Mouse (Mus musculus): Measurements from ENCODE around the gene Sipa1l1. TPM values are rescaled to one million over a fixed set of nuclear protein-coding genes. Genes with fewer than 3 reads are reported as not detected.

Sipa1l1 gene
- polyA plus RNA-seq, 1 experiment = 38.0 TPM

DNA sequence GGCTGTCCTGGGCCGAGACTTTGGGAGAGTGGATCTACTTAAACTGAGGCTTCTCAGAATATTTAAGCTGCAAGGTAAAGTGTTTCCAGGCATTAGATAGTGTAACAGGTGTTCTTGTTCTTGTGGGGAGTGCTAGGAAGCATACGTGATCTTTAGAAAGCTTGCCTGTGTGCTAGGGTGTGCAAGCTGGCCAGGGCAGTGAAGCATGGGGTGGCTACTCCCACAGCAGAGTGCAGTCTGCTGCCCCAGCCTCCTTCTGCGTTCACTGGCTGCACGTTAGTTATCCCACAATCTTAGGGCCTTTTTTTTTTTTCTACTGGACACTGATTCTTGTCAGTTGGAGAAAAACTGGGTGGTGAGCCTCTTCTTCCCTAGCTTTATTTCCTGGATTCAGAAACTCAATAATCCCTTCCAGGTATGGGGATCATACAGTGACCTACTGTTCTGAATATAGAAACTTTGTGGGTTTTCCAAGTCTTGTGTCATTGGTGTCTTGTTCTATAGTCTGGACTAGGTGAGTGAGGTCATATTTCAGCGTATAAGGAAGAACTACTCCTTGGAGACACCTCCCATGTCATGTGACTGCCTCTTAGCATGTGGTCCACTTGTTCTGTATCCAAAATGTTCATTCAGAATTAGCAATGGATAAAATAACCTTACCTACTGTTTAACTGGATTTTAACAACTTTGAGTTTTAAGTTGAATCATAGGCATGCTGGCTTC, 51.4 kb downstream of the Sipa1l1 start:
- Histone ChIP-seq H3K4me3 (ENCODE audit: insufficient read depth, low read length) (no peak overlapping the region), H3K27ac (ENCODE audit: insufficient read depth, low read length) (no peak overlapping the region), H3K4me1 (ENCODE audit: control insufficient read depth, insufficient read depth, low read length) (peaks cover 2% of the 10 kb centered on the region; the same call in 1 of the 2 replicates)
- no peak for TF ChIP-seq CTCF (IDR thresholded peaks at IDR 0.05; ENCODE audit: borderline replicate concordance, insufficient read depth, low read length)
- TF ChIP-seq POLR2A (IDR thresholded peaks at IDR 0.05; ENCODE audit: low read depth, low read length) = no peak

- TF ChIP-seq POLR2A (IDR thresholded peaks at IDR 0.05; ENCODE audit: low read depth, low read length) (no peak), CTCF (IDR thresholded peaks at IDR 0.05; ENCODE audit: borderline replicate concordance, insufficient read depth, low read length) (no peak)
- H3K4me1 ChIP-seq (ENCODE audit: control insufficient read depth, insufficient read depth, low read length) = peaks cover 15% of the 10 kb centered on the region
- no peak overlapping the region for H3K27ac ChIP-seq (ENCODE audit: insufficient read depth, low read length)
- no peak overlapping the region for H3K4me3 ChIP-seq (ENCODE audit: insufficient read depth, low read length)
Measured at GRCm38 (mm10) chr12:82223126-82223815, 54.2 kb downstream of the Sipa1l1 start.

- no peak overlapping the region for H3K4me3 ChIP-seq (ENCODE audit: insufficient read depth, low read length)
- peaks cover 20% of the 10 kb centered on the region for H3K4me1 ChIP-seq (ENCODE audit: control insufficient read depth, insufficient read depth, low read length)
- TF ChIP-seq POLR2A (IDR thresholded peaks at IDR 0.05; ENCODE audit: low read depth, low read length) = no peak
- TF ChIP-seq CTCF (IDR thresholded peaks at IDR 0.05; ENCODE audit: borderline replicate concordance, insufficient read depth, low read length) = no peak
- H3K27ac ChIP-seq (ENCODE audit: insufficient read depth, low read length) = no peak overlapping the region
Measured at GRCm38 (mm10) chr12:82224848-82225247, 55.7 kb downstream of the Sipa1l1 start.

DNA sequence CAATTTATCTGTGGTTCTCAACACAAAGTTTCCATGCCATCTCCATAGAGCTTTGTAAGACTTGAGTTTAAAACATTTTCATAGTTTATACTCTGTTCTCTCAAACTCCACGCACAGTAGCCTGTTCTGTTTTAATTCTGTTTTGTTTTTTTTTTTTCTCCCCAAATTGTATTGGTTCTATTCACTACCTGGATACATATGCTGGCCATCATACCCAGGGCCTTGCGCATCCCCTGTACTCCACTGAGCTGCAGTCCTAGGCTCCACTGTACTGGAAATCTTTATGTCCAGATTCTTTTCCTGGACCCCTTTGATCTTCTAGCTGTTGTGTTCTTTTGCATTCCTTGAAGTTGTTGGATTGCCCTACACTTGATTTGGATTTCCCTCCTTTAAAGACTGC, 56.2 kb downstream of the Sipa1l1 start:
- no peak for TF ChIP-seq POLR2A (IDR thresholded peaks at IDR 0.05; ENCODE audit: low read depth, low read length)
- no peak for TF ChIP-seq CTCF (IDR thresholded peaks at IDR 0.05; ENCODE audit: borderline replicate concordance, insufficient read depth, low read length)
- peaks cover 21% of the 10 kb centered on the region for H3K4me1 ChIP-seq (ENCODE audit: control insufficient read depth, insufficient read depth, low read length)
- H3K27ac ChIP-seq (ENCODE audit: insufficient read depth, low read length) = no peak overlapping the region
- no peak overlapping the region for H3K4me3 ChIP-seq (ENCODE audit: insufficient read depth, low read length)

DNA sequence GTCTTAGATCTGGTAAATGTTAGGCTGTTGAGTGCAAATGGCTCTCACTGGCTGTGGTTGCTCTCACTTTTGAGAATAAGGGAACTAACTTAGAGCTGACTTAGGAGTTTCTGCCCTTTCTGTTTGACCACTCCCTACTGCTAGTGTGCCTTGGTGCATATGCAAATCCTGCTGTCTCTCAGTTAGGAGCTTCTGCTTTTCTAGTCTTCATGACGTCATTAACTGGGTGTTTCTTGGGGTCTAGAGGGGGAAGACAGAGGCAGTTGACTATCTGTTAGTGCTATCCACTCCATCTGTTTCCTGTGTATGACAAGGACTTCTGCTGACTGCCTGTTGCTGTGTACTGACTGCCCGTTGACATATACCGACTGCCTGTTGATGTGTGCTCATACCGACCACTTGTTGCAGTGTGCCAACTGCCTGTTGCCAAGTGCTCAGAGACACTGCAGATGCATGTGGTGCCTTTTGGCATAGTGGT, 56.7 kb downstream of the Sipa1l1 start:
- no peak overlapping the region for H3K4me3 ChIP-seq (ENCODE audit: insufficient read depth, low read length)
- no peak overlapping the region for H3K27ac ChIP-seq (ENCODE audit: insufficient read depth, low read length)
- H3K4me1 ChIP-seq (ENCODE audit: control insufficient read depth, insufficient read depth, low read length) = peaks cover 24% of the 10 kb centered on the region
- TF ChIP-seq CTCF (IDR thresholded peaks at IDR 0.05; ENCODE audit: borderline replicate concordance, insufficient read depth, low read length) (no peak), POLR2A (IDR thresholded peaks at IDR 0.05; ENCODE audit: low read depth, low read length) (no peak)

DNA sequence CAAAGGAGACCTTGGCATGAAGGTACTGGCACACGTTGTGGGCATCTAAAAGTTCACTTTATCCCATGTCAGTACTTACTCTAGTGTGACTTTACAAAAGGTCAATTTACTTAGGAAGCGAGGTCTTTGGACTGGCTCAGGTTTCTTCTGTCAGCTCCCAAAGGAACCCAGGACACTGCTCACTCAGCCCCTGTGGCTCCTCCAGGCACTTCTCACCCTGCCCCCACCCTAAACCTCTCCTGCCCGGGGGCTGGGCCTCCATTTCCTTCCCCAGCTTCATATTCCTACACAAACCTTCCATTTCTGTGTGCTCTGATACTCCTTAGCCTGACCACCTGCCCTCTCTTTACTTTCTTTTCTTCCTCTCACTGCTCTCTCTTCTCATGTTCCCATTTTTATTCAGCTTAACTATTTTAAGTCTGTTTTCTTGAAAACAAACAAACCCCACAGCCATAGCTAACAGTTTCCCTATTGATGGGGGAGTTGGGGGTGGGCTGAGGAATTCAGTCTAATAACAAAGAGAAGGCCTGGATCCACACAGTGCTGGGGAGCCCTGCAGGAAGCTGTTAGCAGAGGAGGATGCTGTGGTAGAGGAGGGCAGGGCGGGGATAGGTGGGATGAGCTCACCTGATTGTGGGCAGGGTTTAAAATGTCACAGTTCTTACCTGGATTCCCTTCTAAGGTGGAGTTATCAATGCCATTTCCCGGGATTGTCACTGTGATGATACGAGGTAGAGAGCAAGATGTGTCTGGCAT, 57.4 kb downstream of the Sipa1l1 start:
- Histone ChIP-seq H3K4me3 (ENCODE audit: insufficient read depth, low read length) (no peak overlapping the region), H3K27ac (ENCODE audit: insufficient read depth, low read length) (no peak overlapping the region), H3K4me1 (ENCODE audit: control insufficient read depth, insufficient read depth, low read length) (peaks cover 28% of the 10 kb centered on the region)
- TF ChIP-seq POLR2A (IDR thresholded peaks at IDR 0.05; ENCODE audit: low read depth, low read length) = no peak
- no peak for TF ChIP-seq CTCF (IDR thresholded peaks at IDR 0.05; ENCODE audit: borderline replicate concordance, insufficient read depth, low read length)

DNA sequence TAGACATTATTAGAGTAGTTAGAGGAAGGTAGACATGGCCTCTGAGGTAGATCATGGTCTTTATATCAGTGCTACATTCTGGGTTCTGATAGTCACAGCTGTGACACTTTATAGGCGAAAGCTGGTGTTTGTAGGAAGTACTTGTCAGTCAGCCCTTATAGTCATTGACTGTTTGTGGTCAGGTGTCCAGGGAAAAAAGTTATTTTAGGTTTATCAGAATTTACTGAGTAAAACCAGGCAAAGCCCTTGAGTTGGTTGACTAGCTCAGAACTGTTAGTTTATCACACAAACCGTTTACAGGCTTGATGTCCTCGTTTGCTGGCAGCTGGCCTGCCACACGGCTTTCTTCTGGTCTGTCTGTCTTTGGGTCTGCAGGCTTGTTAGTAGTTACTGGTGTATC, 61.0 kb downstream of the Sipa1l1 start:
- no peak overlapping the region for H3K27ac ChIP-seq (ENCODE audit: insufficient read depth, low read length)
- H3K4me3 ChIP-seq (ENCODE audit: insufficient read depth, low read length) = no peak overlapping the region
- no peak for TF ChIP-seq POLR2A (IDR thresholded peaks at IDR 0.05; ENCODE audit: low read depth, low read length)
- TF ChIP-seq CTCF (IDR thresholded peaks at IDR 0.05; ENCODE audit: borderline replicate concordance, insufficient read depth, low read length) = no peak
- H3K4me1 ChIP-seq (ENCODE audit: control insufficient read depth, insufficient read depth, low read length) = peaks cover 31% of the 10 kb centered on the region

GRCm38 (mm10) chr12:82231191-82231590, 62.1 kb downstream of the Sipa1l1 start:
- Histone ChIP-seq H3K4me1 (ENCODE audit: control insufficient read depth, insufficient read depth, low read length) (peaks cover 22% of the 10 kb centered on the region), H3K4me3 (ENCODE audit: insufficient read depth, low read length) (no peak overlapping the region), H3K27ac (ENCODE audit: insufficient read depth, low read length) (peak overlapping the region; percentile 34; the same call in 1 of the 2 replicates)
- TF ChIP-seq POLR2A (IDR thresholded peaks at IDR 0.05; ENCODE audit: low read depth, low read length) (no peak), CTCF (IDR thresholded peaks at IDR 0.05; ENCODE audit: borderline replicate concordance, insufficient read depth, low read length) (no peak)

DNA sequence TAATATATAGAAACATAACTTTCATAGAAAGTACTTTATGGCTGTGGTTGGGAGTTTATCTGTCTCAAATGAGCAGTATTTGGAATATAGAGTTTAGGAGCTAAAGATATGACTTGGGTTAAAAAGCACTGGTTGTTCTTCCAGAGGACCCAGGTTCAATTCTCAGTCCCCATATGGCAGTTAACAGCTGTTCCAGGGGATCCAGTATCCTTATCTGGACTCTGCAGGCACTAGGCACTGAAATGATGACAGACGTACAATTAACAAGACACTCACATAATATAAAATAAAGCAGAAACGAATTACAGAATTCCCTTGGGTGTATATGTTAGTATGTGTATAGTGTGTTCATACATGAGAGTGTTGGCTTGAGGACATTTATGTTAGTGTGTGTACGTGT, 64.1 kb downstream of the Sipa1l1 start:
- no peak for TF ChIP-seq POLR2A (IDR thresholded peaks at IDR 0.05; ENCODE audit: low read depth, low read length)
- TF ChIP-seq CTCF (IDR thresholded peaks at IDR 0.05; ENCODE audit: borderline replicate concordance, insufficient read depth, low read length) = no peak
- Histone ChIP-seq H3K27ac (ENCODE audit: insufficient read depth, low read length) (no peak overlapping the region), H3K4me3 (ENCODE audit: insufficient read depth, low read length) (no peak overlapping the region), H3K4me1 (ENCODE audit: control insufficient read depth, insufficient read depth, low read length) (peaks cover 17% of the 10 kb centered on the region)

All from embryonic fibroblast, embryonic 13.5 days (primary cell).